Mouse (Mus musculus): Measurements from ENCODE around the gene Car5a.

Car5a gene

DNA sequence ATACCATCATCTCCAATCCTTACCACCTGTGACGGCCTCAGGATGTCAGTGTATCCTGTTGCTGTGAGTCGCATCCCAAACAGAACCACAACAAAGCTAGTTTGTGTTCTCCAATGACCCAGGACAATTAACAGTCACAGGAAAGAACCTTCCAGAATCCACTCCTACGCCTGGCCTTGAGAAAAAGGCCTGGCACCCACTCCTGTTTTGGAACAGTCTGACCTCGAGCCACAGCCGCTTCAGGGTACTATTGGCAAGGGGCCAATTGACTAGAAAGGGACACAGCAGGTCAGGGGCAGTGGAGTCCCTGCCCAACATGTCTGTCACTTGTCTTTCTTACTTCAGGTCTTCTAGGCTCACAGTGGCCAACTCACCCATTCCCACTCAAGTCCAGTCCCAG is 51.8 kb downstream of the Car5a start:
- Histone ChIP-seq H3K27me3 (ENCODE audit: insufficient read depth, low read length) (no peaks in the 10 kb centered on the region), H3K4me3 (replicated peaks; ENCODE audit: low read length) (no peak overlapping the region), H3K36me3 (ENCODE audit: insufficient read depth, low read length) (peaks cover 100% of the 10 kb centered on the region), H3K9me3 (ENCODE audit: low read length) (no peaks in the 10 kb centered on the region), H3K4me1 (replicated peaks; ENCODE audit: low read depth, low read length) (peaks cover 81% of the 10 kb centered on the region)
- TF ChIP-seq POU5F1 (IDR thresholded peaks at IDR 0.05; ENCODE audit: borderline replicate concordance, low read length), result no peak
- no peak for TF ChIP-seq CTCF (conservative IDR thresholded peaks at IDR 0.05; ENCODE audit: low read length)
- TF ChIP-seq NANOG (IDR thresholded peaks at IDR 0.05; ENCODE audit: borderline replicate concordance, low read length), result no peak

DNA sequence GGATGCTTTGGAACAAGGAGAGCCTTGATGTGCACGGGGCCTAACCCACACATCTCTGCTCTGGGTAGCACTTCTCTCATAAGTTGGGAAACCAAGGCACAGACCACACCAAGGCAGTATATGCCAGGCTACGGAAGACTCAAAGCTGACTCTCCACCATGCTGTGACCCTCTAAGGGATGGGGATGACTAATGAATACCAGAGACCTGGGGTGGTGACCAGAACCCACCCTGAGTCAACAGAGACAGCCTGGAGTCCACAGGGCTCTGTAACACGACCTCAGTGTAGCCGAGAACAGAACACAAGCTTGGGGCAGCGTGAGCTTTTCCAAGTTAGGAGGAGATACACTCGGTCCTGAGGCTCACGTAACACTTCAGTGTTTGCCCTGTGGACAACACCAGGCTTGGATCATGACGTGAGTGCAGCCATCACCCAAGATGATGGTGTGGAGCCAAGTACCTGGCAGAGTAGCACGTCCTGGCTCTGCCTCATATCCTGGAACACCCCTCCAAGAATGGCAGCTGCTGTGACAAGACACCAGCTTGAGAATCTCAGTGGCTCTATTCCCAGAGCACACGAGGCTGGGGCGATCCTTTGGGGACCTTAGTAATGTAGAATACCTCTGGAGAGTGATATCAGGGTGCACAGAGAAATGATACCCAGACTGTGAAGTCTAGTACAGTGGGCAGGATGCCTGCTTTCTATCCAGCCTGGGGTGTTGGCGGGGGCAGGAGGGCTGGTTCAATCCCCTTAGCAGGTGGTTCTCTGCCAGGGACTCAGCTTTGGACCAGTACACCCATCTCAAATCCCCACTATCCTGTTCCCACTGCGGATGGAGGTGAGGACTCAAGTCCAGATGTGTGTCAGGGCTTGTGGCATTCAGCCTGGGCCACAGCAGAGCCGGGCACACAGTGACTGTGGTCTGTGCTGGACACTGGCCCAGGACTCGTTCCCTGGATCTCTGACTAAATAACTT is 54.6 kb downstream of the Car5a start:
- Histone ChIP-seq H3K36me3 (ENCODE audit: insufficient read depth, low read length) (peaks cover 100% of the 10 kb centered on the region), H3K27me3 (ENCODE audit: insufficient read depth, low read length) (no peaks in the 10 kb centered on the region), H3K4me3 (replicated peaks; ENCODE audit: low read length) (no peak overlapping the region), H3K4me1 (replicated peaks; ENCODE audit: low read depth, low read length) (peaks cover 83% of the 10 kb centered on the region), H3K9me3 (ENCODE audit: low read length) (no peaks in the 10 kb centered on the region)
- TF ChIP-seq POU5F1 (IDR thresholded peaks at IDR 0.05; ENCODE audit: borderline replicate concordance, low read length) (no peak), NANOG (IDR thresholded peaks at IDR 0.05; ENCODE audit: borderline replicate concordance, low read length) (no peak), CTCF (conservative IDR thresholded peaks at IDR 0.05; ENCODE audit: low read length) (no peak)

DNA sequence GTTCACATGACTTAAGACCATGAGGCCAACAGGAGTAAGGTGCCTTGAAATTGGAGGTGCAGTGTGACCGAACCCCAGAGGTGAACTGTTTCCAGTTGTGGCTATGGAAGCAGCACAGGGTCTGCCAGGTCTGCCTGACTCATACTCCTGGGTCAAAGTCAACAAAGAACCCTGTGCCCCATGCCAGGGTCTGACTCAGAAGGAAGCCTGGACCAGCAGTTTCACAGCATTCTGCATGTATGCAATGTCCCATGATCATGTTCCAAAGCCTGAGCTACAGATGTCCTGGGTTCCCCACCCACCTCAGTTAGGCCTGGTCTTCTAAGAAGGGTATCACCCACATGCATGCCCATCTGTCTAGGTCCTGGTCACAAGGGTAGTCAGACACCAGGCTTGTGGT is 55.4 kb downstream of the Car5a start:
- Histone ChIP-seq H3K4me3 (replicated peaks; ENCODE audit: low read length) (no peak overlapping the region), H3K4me1 (replicated peaks; ENCODE audit: low read depth, low read length) (peaks cover 85% of the 10 kb centered on the region), H3K9me3 (ENCODE audit: low read length) (no peaks in the 10 kb centered on the region), H3K27me3 (ENCODE audit: insufficient read depth, low read length) (no peaks in the 10 kb centered on the region), H3K36me3 (ENCODE audit: insufficient read depth, low read length) (peaks cover 100% of the 10 kb centered on the region)
- TF ChIP-seq NANOG (IDR thresholded peaks at IDR 0.05; ENCODE audit: borderline replicate concordance, low read length) (no peak), CTCF (conservative IDR thresholded peaks at IDR 0.05; ENCODE audit: low read length) (no peak), POU5F1 (IDR thresholded peaks at IDR 0.05; ENCODE audit: borderline replicate concordance, low read length) (no peak)

DNA sequence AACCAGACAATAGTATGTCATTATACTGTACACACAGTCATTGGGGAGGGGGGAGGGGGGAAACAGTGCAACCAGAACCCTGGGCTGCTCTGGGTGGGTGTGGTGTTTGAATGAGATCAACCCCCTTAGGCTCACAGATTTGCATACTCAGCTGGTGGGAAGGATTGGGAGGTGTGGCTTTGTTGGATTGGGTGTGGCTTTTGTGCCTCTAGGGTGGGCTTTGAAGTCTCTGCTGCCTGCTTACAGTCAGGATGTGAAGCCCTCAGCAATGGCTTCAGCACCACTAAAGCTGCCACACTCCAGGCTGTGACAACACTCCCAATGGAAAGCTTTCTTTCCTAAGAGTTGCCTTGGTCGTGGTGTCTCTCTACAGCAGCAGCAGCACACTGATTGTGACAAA is 57.2 kb downstream of the Car5a start:
- H3K4me3 ChIP-seq (replicated peaks; ENCODE audit: low read length), result no peak overlapping the region
- no peaks in the 10 kb centered on the region for H3K9me3 ChIP-seq (ENCODE audit: low read length)
- peaks cover 86% of the 10 kb centered on the region for H3K4me1 ChIP-seq (replicated peaks; ENCODE audit: low read depth, low read length)
- H3K36me3 ChIP-seq (ENCODE audit: insufficient read depth, low read length), result peaks cover 100% of the 10 kb centered on the region
- no peak for TF ChIP-seq POU5F1 (IDR thresholded peaks at IDR 0.05; ENCODE audit: borderline replicate concordance, low read length)
- peak; percentile 24; the same call in 1 of the 2 replicates for TF ChIP-seq NANOG (IDR thresholded peaks at IDR 0.05; ENCODE audit: borderline replicate concordance, low read length)
- no peak for TF ChIP-seq CTCF (conservative IDR thresholded peaks at IDR 0.05; ENCODE audit: low read length)
- no peaks in the 10 kb centered on the region for H3K27me3 ChIP-seq (ENCODE audit: insufficient read depth, low read length)

DNA sequence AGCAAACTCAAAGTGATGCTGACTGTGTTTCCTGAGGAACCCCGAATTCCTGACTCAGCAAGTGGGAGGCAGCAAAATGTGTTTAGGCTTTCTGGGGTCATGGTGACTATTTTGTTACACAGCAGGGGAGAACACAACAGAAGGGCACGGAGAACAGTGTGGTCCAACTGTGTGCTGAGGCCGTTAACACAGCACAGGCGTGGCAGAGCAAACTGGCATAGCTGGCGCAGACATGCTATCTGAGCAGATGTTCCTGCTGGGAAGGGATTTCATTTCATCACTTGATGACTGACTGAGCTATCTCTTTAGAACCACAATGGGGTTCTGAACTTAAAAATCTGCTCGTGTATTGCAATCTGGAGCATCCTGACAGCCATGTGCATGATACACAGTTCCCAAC is 59.3 kb downstream of the Car5a start:
- H3K9me3 ChIP-seq (ENCODE audit: low read length), result no peaks in the 10 kb centered on the region
- H3K4me1 ChIP-seq (replicated peaks; ENCODE audit: low read depth, low read length), result peaks cover 100% of the 10 kb centered on the region
- peaks cover 100% of the 10 kb centered on the region for H3K36me3 ChIP-seq (ENCODE audit: insufficient read depth, low read length)
- TF ChIP-seq POU5F1 (IDR thresholded peaks at IDR 0.05; ENCODE audit: borderline replicate concordance, low read length) (no peak), NANOG (IDR thresholded peaks at IDR 0.05; ENCODE audit: borderline replicate concordance, low read length) (no peak), CTCF (conservative IDR thresholded peaks at IDR 0.05; ENCODE audit: low read length) (no peak)
- no peak overlapping the region for H3K4me3 ChIP-seq (replicated peaks; ENCODE audit: low read length)
- H3K27me3 ChIP-seq (ENCODE audit: insufficient read depth, low read length), result no peaks in the 10 kb centered on the region

- H3K27me3 ChIP-seq (ENCODE audit: insufficient read depth, low read length), result no peaks in the 10 kb centered on the region
- peaks cover 100% of the 10 kb centered on the region for H3K36me3 ChIP-seq (ENCODE audit: insufficient read depth, low read length)
- TF ChIP-seq POU5F1 (IDR thresholded peaks at IDR 0.05; ENCODE audit: borderline replicate concordance, low read length), result no peak
- no peak for TF ChIP-seq NANOG (IDR thresholded peaks at IDR 0.05; ENCODE audit: borderline replicate concordance, low read length)
- TF ChIP-seq CTCF (conservative IDR thresholded peaks at IDR 0.05; ENCODE audit: low read length), result no peak
- no peaks in the 10 kb centered on the region for H3K9me3 ChIP-seq (ENCODE audit: low read length)
- H3K4me1 ChIP-seq (replicated peaks; ENCODE audit: low read depth, low read length), result peaks cover 100% of the 10 kb centered on the region
- no peak overlapping the region for H3K4me3 ChIP-seq (replicated peaks; ENCODE audit: low read length)
Measured at GRCm38 (mm10) chr8:121885001-121885400, 59.7 kb downstream of the Car5a start.

DNA sequence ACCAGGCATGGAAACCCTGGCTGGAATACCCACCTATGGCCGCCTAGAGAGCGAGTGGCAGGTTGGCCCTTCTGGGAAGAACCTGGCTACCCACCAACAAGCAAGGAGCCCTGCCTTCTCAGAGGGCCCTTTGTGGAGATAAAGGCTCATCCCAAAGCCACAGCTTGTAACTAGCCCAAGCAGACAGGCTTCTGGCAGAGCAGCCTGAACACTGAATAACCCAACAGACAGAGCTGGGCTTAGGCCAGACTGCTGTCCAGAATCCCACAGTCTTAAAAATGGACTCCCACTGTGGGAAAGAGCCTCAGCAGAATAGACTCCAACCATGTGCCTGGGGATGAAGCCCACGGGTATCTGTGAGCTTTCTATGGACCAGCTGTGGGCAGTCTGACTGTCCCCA is 60.5 kb downstream of the Car5a start:
- H3K4me3 ChIP-seq (replicated peaks; ENCODE audit: low read length), result 0 out of 2 replicates have a peak overlapping the region, but pooled peaks have one; percentile 39
- no peak for TF ChIP-seq NANOG (IDR thresholded peaks at IDR 0.05; ENCODE audit: borderline replicate concordance, low read length)
- TF ChIP-seq POU5F1 (IDR thresholded peaks at IDR 0.05; ENCODE audit: borderline replicate concordance, low read length), result no peak
- TF ChIP-seq CTCF (conservative IDR thresholded peaks at IDR 0.05; ENCODE audit: low read length), result no peak
- peaks cover 100% of the 10 kb centered on the region for H3K4me1 ChIP-seq (replicated peaks; ENCODE audit: low read depth, low read length)
- H3K36me3 ChIP-seq (ENCODE audit: insufficient read depth, low read length), result peaks cover 100% of the 10 kb centered on the region
- H3K9me3 ChIP-seq (ENCODE audit: low read length), result no peaks in the 10 kb centered on the region
- no peaks in the 10 kb centered on the region for H3K27me3 ChIP-seq (ENCODE audit: insufficient read depth, low read length)

GRCm38 (mm10) chr8:121881921-121882320 is 62.8 kb downstream of the Car5a start:
- Histone ChIP-seq H3K9me3 (ENCODE audit: low read length) (no peaks in the 10 kb centered on the region), H3K4me3 (replicated peaks; ENCODE audit: low read length) (peak overlapping the region; percentile 51), H3K36me3 (ENCODE audit: insufficient read depth, low read length) (peaks cover 86% of the 10 kb centered on the region), H3K27me3 (ENCODE audit: insufficient read depth, low read length) (no peaks in the 10 kb centered on the region), H3K4me1 (replicated peaks; ENCODE audit: low read depth, low read length) (peaks cover 86% of the 10 kb centered on the region)
- TF ChIP-seq CTCF (conservative IDR thresholded peaks at IDR 0.05; ENCODE audit: low read length), result no peak
- no peak for TF ChIP-seq NANOG (IDR thresholded peaks at IDR 0.05; ENCODE audit: borderline replicate concordance, low read length)
- TF ChIP-seq POU5F1 (IDR thresholded peaks at IDR 0.05; ENCODE audit: borderline replicate concordance, low read length), result no peak

Data from E14TG2a.4 (cell line).